Mouse (Mus musculus): ENCODE results near the gene Impdh2.

The Impdh2 gene

DNA sequence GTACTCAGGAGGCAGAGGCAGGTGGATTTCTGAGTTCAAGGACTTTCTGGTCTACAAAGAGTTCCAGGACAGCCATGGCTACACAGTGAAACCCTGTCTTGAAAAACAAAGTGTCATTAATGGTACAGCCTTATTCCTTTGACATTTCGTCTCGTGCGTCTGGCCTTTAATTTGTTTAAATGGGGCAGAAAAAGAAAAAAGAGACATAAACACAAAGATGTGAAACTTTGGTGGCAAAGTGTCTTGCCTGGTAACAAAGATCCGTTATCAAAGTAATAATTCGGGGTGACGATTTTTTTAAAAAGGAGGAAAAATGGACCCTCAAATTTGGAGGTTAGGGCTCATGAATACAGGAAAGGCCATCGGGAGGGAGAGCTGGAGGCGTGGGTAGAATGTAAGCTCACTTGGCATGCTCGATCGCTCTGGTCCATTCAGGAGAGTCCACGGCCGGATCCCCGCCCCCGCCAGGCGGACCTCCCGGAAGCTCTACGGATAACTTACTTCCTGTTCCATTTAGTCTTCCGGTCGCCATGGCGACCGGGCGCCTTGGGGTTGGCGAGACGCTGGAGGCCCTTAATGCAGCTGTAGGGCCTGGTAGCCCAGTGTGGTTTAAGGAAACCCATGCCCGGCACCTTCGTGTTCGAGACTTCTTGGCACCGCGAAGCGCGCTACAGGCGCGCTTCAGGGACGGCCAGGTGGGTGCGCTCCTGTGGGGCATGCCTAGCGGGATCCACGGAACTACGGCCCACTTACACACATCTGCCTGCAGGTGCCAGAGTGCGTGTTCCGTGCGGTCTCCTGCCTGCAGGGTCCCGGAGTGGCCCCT lies 9.5 kb downstream of the Impdh2 start, which contains the start of gene Dalrd3:
TSS of gene Dalrd3 (plus strand) at position 506 of the 826 bp plus-strand sequence.
- DNase-seq (ENCODE audit: low read depth, low spot score): peak; percentile 91

DNA sequence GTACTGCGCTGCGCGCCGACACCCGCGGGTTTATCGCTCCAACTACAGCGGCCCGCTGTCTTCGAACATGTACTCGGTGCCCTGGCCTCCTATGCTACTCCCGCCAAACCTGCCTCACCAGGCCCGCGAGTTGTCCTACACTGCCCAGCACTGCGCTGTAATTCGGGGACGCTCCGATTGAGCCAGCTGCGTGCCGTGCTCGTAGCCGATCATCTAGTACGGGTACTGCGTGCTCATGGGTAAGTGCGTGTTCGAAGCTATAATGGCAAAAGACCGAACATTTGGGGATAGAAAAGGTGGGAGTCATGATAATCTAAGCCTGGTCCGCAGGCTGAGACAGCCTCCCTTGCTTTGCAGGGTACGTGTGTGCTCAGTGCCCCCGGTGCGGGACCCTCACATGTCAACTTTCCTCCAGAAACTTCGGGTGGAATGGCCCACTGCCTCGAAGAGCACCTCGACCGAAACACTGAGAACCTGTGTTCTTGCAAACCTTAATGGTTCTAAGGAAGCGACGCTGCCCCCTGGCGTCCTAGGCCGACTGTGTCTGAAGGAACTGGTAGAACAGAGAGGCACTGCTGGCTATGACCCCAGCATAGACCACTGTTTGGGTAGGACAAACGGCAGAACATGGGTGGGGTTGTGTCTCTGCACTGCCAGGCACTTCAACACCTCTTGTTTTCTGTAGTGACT lies 10.3 kb downstream of the Impdh2 start:
- DNase-seq (ENCODE audit: low read depth, low spot score): peak; percentile 92

DNA sequence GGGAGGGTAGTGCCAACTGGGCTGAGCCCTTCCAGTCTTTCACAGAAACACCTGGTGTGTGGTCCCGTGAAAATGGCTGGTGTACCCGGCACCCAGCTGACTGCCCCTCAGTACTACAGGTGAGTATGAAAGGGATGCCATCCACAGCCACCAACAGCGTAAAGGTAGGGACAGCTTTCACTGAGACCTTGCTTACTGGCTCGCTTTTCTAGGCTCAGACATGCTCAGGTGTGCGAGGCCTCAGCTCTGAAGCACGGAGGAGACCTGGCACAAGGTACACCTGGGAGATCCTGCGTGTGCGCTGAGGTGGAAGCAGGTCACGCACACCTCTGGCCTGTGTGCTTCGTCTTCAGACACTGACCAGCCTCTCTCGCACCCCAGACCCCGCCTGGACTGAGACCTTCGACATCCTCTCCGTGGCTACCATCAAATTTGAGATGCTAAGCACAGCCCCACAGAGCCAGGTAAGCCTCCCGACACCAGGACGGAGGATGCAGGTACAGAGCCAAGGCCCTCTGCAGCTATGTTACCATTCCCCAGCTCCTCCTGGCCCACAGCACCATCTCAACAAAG lies 11.4 kb downstream of the Impdh2 start:
- DNase-seq (ENCODE audit: low read depth, low spot score): no peak

- no peak for DNase-seq (ENCODE audit: low read depth, low spot score)
Observed at GRCm38 (mm10) chr9:108572321-108572720, 12.2 kb downstream of the Impdh2 start.

GRCm38 (mm10) chr9:108573774-108574690 lies 13.9 kb downstream of the Impdh2 start:
- DNase-seq (ENCODE audit: low read depth, low spot score): peak; percentile 83

DNA sequence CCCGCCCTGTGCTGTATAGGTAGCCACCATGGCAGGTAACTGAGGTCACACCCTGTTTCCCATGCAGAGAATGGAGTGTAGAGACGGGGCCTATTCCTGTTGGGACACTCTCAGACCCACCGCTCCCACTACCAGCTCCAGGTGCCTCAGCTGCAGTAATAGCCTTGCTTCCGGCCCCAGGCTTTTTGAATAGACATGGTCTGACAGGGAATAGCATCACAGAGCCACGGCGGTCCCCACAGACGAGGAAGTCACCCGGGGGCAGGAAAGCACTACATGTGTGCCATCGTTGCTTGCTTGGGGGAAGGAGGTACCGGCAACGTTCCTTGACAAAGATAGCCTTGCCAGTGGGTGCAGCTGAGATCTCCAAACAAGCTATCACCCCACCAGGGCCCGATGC lies 14.8 kb downstream of the Impdh2 start:
- no peak for DNase-seq (ENCODE audit: low read depth, low spot score)

DNA sequence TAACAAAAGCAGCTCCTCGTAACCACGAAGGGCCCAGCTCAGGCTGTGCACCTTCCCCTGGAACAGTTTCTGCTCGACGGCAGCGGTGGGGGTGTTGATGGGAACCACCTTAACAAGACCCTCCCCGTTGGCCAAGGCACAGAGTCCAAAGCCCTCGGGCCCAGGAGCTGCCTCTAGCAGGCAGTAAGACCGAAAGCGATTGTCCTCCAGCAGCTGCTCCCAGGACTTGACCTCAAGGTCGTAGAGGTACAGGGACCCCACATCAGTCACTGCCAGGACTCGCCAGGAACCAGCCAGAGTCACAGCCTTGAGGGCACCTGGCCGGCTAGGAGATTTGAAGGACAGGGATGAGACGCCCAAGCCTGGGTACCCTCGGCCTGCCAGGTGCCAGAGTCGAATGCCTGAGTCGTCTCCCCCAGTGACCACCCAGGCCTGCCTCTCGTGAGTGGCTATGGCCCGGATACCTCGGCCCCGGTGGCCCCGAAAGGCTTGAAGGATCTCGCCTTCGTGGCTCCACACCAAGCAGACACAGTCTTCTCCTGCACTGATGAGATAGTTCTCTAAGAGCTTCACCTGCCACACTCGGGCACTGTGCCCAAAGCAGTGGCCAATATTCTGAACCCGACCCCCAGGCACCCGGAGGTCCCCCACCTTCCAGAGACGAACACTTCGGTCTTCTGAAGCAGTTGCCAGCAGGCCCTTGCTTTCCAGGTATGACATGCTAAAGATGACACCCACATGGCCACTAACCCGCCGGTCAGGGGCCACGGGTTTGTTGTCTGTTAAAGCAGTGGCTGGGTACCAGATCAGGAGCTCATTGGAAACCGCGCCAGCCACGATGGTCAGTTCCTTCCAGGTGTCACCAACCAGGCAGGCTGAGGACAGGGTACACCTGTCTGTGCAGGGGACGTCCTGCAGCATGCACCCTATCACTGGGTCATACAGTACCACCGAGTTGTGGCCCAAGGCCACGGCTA lies 15.5 kb downstream of the Impdh2 start:
- DNase-seq (ENCODE audit: low read depth, low spot score): no peak

DNA sequence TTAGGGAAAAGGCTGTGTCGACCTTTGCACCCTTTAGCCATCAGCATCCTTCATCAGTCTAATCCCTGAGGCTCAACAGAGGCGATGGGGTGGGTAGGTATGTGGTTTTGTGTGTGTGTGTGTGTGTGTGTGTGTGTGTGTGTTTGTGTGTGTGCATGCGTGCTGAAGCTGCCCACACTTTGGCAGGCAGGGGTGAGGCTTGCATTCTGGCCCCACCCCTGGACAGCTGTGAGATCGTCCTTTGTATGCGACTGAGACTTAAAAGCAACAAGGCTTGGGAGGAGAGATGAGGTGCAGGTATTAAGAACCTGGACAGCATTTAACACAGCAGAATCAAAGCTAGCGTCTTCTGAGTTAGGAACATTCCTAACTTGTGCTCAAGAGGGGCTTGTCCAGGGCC lies 16.9 kb downstream of the Impdh2 start:
- no peak for DNase-seq (ENCODE audit: low read depth, low spot score)

DNA sequence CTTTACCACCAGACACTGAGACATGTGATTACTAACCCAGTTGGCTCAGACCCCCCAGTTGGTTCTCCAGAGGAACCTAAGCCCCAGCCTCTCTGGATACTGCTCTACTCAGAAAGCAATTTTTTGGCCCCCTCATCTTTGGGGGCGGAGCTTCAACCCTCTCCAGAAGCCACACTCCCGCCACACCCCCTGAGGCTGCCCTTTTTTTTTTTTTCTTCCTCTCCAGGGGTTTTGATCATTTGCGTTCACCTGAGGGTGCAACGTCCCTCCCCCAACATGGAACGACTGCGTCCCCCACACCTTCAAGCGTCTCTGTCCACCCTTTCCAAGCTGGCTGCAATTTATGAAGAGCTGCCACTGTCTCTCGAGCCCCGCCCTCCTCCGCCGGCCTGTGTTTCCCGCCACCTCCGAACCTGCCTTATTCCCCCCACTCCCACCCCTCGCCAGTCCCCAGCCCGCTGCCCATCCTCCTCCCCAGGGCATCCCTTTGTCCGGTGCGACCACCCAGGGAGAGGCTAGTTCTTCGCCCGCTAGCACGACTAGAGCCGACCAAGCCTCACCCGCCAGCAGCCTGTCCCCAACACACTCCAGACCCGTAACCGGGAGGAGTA lies 18.0 kb downstream of the Impdh2 start:
- DNase-seq (ENCODE audit: low read depth, low spot score): peak; percentile 59

- DNase-seq (ENCODE audit: low read depth, low spot score): peak; percentile 95
Observed at GRCm38 (mm10) chr9:108578545-108579343, 18.7 kb downstream of the Impdh2 start, which contains the start of gene Wdr6. Gene Wdr6, minus strand, starts transcription at chr9:108578739.

DNA sequence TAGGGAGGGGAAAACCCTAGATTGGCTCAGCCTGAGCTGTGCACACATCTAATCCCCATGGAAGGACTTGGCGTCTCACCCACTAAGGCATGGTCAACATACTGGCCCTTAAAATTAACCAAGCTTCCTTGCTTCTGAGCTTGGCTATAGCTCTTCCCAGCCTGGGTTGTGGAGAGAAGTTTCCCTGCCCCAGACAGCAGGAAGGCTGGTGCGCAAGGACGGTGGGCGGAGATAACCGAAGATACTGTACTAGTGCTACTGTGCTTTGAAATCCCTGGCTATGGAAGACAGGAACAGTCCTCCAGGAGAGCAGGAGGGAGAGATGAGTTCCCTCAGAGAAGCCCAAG lies 19.2 kb downstream of the Impdh2 start:
- no peak for DNase-seq (ENCODE audit: low read depth, low spot score)

DNA sequence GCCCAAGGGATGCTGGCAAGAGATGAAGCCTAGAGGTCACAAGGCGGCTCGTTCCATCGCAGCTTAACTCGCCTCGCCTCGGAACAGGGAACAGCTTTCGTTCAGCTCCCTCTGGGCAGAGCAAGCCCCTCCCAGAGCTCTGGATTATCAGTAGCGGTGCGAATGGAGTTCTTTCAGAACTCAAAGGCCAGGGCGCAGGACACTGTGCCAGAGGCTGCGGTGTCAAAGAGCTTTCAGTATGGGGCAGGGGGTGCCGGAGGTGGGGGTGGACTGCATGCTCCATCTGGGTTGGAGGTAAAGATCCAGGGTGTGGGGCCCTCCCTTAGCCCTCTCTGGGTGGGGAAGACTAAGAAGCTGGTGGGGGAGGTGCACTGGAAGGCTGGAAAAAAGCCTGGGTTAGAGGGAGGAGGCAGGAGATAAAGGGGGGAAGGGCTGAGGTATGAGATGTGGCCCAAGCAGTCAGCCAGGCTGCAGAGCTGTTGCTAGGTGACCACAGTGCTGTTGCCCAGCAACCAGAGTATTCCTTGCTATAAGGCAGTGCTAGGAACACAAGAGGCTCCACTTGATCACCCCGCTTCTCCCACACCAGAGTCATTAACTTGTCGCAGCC lies 27.6 kb downstream of the Impdh2 start:
- no peak for DNase-seq (ENCODE audit: low read depth, low spot score)

- peak; percentile 59 for DNase-seq (ENCODE audit: low read depth, low spot score)
Observed at GRCm38 (mm10) chr9:108589229-108589628, 29.1 kb downstream of the Impdh2 start.

GRCm38 (mm10) chr9:108591462-108591861 lies 31.4 kb downstream of the Impdh2 start:
- DNase-seq (ENCODE audit: low read depth, low spot score): no peak

DNA sequence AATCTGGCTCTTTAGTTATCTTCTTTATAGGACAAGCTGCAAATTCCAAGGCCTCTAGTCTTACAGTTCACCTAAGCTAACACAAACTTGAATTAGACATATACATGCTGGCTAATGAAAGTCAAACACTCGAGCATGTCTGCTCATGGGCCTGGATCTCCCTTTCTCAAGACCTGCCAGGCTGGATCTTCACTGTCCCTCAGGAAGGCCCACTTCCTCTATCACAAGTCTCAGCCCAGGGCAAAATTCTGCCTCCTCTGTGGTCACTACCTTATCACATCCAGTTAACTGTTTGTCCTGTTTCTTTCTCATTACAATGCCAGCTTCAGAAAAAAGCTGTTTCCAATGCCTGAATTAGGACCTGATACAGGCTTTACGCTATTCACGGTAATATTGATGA lies 34.3 kb downstream of the Impdh2 start:
- no peak for DNase-seq (ENCODE audit: low read depth, low spot score)

GRCm38 (mm10) chr9:108596998-108597764 lies 37.1 kb downstream of the Impdh2 start, which contains the start of gene P4htm:
Gene P4htm, minus strand, starts transcription at chr9:108597667.
- DNase-seq (ENCODE audit: low read depth, low spot score): peak; percentile 76

DNA sequence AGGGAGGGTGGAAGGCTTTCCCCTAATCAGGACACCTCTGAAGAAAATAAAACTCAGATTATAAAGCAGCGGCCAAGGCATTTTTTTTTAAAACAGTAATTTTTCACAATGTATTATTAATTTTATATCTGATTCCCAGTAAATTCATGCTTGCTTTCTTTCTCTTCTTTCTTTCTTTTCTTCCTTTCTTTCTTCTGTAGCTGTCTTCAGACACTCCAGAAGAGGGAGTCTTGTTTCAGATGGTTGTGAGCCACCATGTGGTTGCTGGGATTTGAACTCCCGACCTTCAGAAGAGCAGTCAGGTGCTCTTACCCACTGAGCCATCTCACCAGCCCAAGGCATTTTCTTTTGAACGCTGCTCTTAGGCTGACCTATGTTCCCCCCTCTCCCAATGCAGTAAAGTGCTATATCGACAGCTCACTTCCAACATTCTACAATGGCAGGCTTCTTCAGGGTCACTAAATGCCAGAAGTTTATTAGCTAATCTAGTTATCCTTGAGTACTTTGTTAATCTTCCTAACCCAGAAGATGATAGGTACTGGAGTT lies 39.0 kb downstream of the Impdh2 start:
- no peak for DNase-seq (ENCODE audit: low read depth, low spot score)

Measured in CD4-positive, CD25-positive, alpha-beta regulatory T cell, adult 2 months (primary cell).